Mouse (Mus musculus): Measurements from ENCODE around the gene Ifnab. TPM values are rescaled to one million over a fixed set of nuclear protein-coding genes. Genes with fewer than 3 reads are reported as not detected.
A peak's percentile ranks its signal among the peaks of the same experiment; 100 is the strongest.

Gene Ifnab
- total and polyA plus RNA-seq, 2 experiments from 2014 or later: not detected

GRCm38 (mm10) chr4:88721791-88722721 lies 30.9 kb upstream of the Ifnab start, which contains the start of the genes Gm26566 and Klhl9:
TSS of gene Gm26566 (plus strand) at chr4:88721805.
TSS of gene Klhl9 (minus strand) at chr4:88722465.
- no peaks in the 10 kb centered on the region for H3K9me3 ChIP-seq (ENCODE audit: low read length)
- WGBS: under 1% methylated on average over 82 of the region's 82 CpGs
- H3K4me2 ChIP-seq (ENCODE audit: low read depth, low read length): peak within 1 kb of the TSS; percentile 79
- DNase-seq (ENCODE audit: low spot score) (peak; percentile 97), ATAC-seq (peak; percentile 99)
- no peaks in the 10 kb centered on the region for H3K27me3 ChIP-seq (ENCODE audit: insufficient read depth, low read length)
- peaks cover 6% of the 10 kb centered on the region for H3K36me3 ChIP-seq (ENCODE audit: insufficient read depth, low read length)
- peak within 1 kb of the TSS; percentile 97 for H3K27ac ChIP-seq
- H3K4me3 ChIP-seq (ENCODE audit: low read length): peak within 1 kb of the TSS; percentile 62
- peaks cover 19% of the 10 kb centered on the region for H3K4me1 ChIP-seq (ENCODE audit: insufficient read depth, low read length)
- no peak for TF ChIP-seq CTCF (IDR thresholded peaks at IDR 0.05; ENCODE audit: low read depth)
- peak within 1 kb of the TSS; percentile 92 for H3K9ac ChIP-seq (replicated peaks; ENCODE audit: low read length)

- Histone ChIP-seq H3K27ac (no peak overlapping the region), H3K9ac (replicated peaks; ENCODE audit: low read length) (no peak overlapping the region)
- WGBS: 42% methylated on average over 1 of the region's 1 CpGs
Measured at GRCm38 (mm10) chr4:88718715-88719114, 27.6 kb upstream of the Ifnab start.

GRCm38 (mm10) chr4:88715059-88715458 lies 23.9 kb upstream of the Ifnab start:
- no peak for TF ChIP-seq CTCF (IDR thresholded peaks at IDR 0.05; ENCODE audit: low read depth)
- H3K36me3 ChIP-seq (ENCODE audit: insufficient read depth, low read length): peaks cover 1% of the 10 kb centered on the region; the same call in 1 of the 2 replicates
- DNase-seq (ENCODE audit: low spot score) (no peak), ATAC-seq (no peak)
- no peak overlapping the region for H3K9ac ChIP-seq (replicated peaks; ENCODE audit: low read length)
- H3K27me3 ChIP-seq (ENCODE audit: insufficient read depth, low read length): no peaks in the 10 kb centered on the region
- H3K9me3 ChIP-seq (ENCODE audit: low read length): no peaks in the 10 kb centered on the region
- no peak overlapping the region for H3K27ac ChIP-seq
- no peak overlapping the region for H3K4me2 ChIP-seq (ENCODE audit: low read depth, low read length)
- H3K4me1 ChIP-seq (ENCODE audit: insufficient read depth, low read length): peaks cover 7% of the 10 kb centered on the region
- no peak overlapping the region for H3K4me3 ChIP-seq (ENCODE audit: low read length)

More at GRCm38 (mm10) chr4:88718715-88719114, 27.6 kb upstream of the Ifnab start:
- H3K9me3 ChIP-seq (ENCODE audit: low read length): no peaks in the 10 kb centered on the region
- no peaks in the 10 kb centered on the region for H3K27me3 ChIP-seq (ENCODE audit: insufficient read depth, low read length)
- no peak for ATAC-seq
- H3K4me1 ChIP-seq (ENCODE audit: insufficient read depth, low read length): peaks cover 19% of the 10 kb centered on the region
- H3K36me3 ChIP-seq (ENCODE audit: insufficient read depth, low read length): peaks cover 6% of the 10 kb centered on the region
- peak overlapping the region; percentile 79 for H3K4me2 ChIP-seq (ENCODE audit: low read depth, low read length)
- DNase-seq (ENCODE audit: low spot score): no peak
- no peak for TF ChIP-seq CTCF (IDR thresholded peaks at IDR 0.05; ENCODE audit: low read depth)
- H3K4me3 ChIP-seq (ENCODE audit: low read length): peak overlapping the region; percentile 26

GRCm38 (mm10) chr4:88714281-88714680 lies 23.1 kb upstream of the Ifnab start:
- H3K4me3 ChIP-seq (ENCODE audit: low read length): no peak overlapping the region
- H3K27me3 ChIP-seq (ENCODE audit: insufficient read depth, low read length): no peaks in the 10 kb centered on the region
- no peak overlapping the region for H3K9ac ChIP-seq (replicated peaks; ENCODE audit: low read length)
- H3K9me3 ChIP-seq (ENCODE audit: low read length): no peaks in the 10 kb centered on the region
- WGBS: 77% methylated on average over 1 of the region's 1 CpGs
- H3K36me3 ChIP-seq (ENCODE audit: insufficient read depth, low read length): no peaks in the 10 kb centered on the region
- no peak for DNase-seq (ENCODE audit: low spot score)
- H3K27ac ChIP-seq: no peak overlapping the region
- no peak overlapping the region for H3K4me2 ChIP-seq (ENCODE audit: low read depth, low read length)
- TF ChIP-seq CTCF (IDR thresholded peaks at IDR 0.05; ENCODE audit: low read depth): no peak
- ATAC-seq: no peak
- H3K4me1 ChIP-seq (ENCODE audit: insufficient read depth, low read length): peaks cover 5% of the 10 kb centered on the region; the same call in 1 of the 2 replicates

- H3K36me3 ChIP-seq (ENCODE audit: insufficient read depth, low read length): no peaks in the 10 kb centered on the region
- TF ChIP-seq CTCF (IDR thresholded peaks at IDR 0.05; ENCODE audit: low read depth): no peak
- H3K9me3 ChIP-seq (ENCODE audit: low read length): no peaks in the 10 kb centered on the region
- 80% methylated on average over 1 of the region's 1 CpGs for WGBS
- no peak overlapping the region for H3K27ac ChIP-seq
- H3K27me3 ChIP-seq (ENCODE audit: insufficient read depth, low read length): no peaks in the 10 kb centered on the region
- no peaks in the 10 kb centered on the region for H3K4me1 ChIP-seq (ENCODE audit: insufficient read depth, low read length)
- no peak overlapping the region for H3K4me2 ChIP-seq (ENCODE audit: low read depth, low read length)
- DNase-seq (ENCODE audit: low spot score): no peak
- no peak overlapping the region for H3K9ac ChIP-seq (replicated peaks; ENCODE audit: low read length)
- H3K4me3 ChIP-seq (ENCODE audit: low read length): no peak overlapping the region
- no peak for ATAC-seq
Measured at GRCm38 (mm10) chr4:88707128-88707826, 16.1 kb upstream of the Ifnab start.

- Histone ChIP-seq H3K27ac (no peak overlapping the region), H3K9ac (replicated peaks; ENCODE audit: low read length) (no peak overlapping the region), H3K4me1 (ENCODE audit: insufficient read depth, low read length) (no peaks in the 10 kb centered on the region), H3K36me3 (ENCODE audit: insufficient read depth, low read length) (no peaks in the 10 kb centered on the region), H3K4me2 (ENCODE audit: low read depth, low read length) (no peak overlapping the region), H3K27me3 (ENCODE audit: insufficient read depth, low read length) (no peaks in the 10 kb centered on the region), H3K4me3 (ENCODE audit: low read length) (no peak overlapping the region), H3K9me3 (ENCODE audit: low read length) (no peaks in the 10 kb centered on the region)
- 41% methylated on average over 3 of the region's 3 CpGs for WGBS
- no peak for DNase-seq (ENCODE audit: low spot score)
- no peak for TF ChIP-seq CTCF (IDR thresholded peaks at IDR 0.05; ENCODE audit: low read depth)
- ATAC-seq: no peak
Measured at GRCm38 (mm10) chr4:88705924-88706323, 14.8 kb upstream of the Ifnab start.
